Mouse (Mus musculus) cerebellum, postnatal 36 days (tissue): ENCODE results near the gene Olfr718-ps1.

Experiments
- DNase-seq, 2 experiments: peaks; one replicate each; pipeline ENCODE4 v3.0.0; 2021 to 2022; ENCODE audit warnings: mixed read lengths in 2 of 2

Olfr718-ps1 gene

GRCm38 (mm10) chr5:143127837-143128236 lies 19.5 kb downstream of the Olfr718-ps1 start:
- peak; percentile 66 to 73 for DNase-seq

GRCm38 (mm10) chr5:143126908-143127307 lies 20.5 kb downstream of the Olfr718-ps1 start:
- DNase-seq: no peak

GRCm38 (mm10) chr5:143126089-143126488 lies 21.3 kb downstream of the Olfr718-ps1 start:
- no peak for DNase-seq

- no peak for DNase-seq
Measured at GRCm38 (mm10) chr5:143125601-143126000, 21.8 kb downstream of the Olfr718-ps1 start.

- DNase-seq: peak; percentile 16 to 24
Measured at GRCm38 (mm10) chr5:143124805-143125378, 22.5 kb downstream of the Olfr718-ps1 start.

GRCm38 (mm10) chr5:143122673-143123072 lies 24.7 kb downstream of the Olfr718-ps1 start:
- DNase-seq: no peak

GRCm38 (mm10) chr5:143122125-143122524 lies 25.3 kb downstream of the Olfr718-ps1 start:
- DNase-seq: no peak

GRCm38 (mm10) chr5:143112281-143113246 lies 34.8 kb downstream of the Olfr718-ps1 start, which contains the start of gene Rnf216:
TSS of gene Rnf216 (minus strand) at chr5:143112994.
- DNase-seq: peak; percentile 94 to 96

GRCm38 (mm10) chr5:143106842-143107241 lies 40.5 kb downstream of the Olfr718-ps1 start:
- DNase-seq: no peak

GRCm38 (mm10) chr5:143103231-143103630 lies 44.1 kb downstream of the Olfr718-ps1 start:
- DNase-seq: no peak

- no peak for DNase-seq
Measured at GRCm38 (mm10) chr5:143101626-143102025, 45.8 kb downstream of the Olfr718-ps1 start.

GRCm38 (mm10) chr5:143095256-143095655 lies 52.1 kb downstream of the Olfr718-ps1 start:
- DNase-seq: no peak

- no peak for DNase-seq
Measured at GRCm38 (mm10) chr5:143092891-143093290, 54.5 kb downstream of the Olfr718-ps1 start.

GRCm38 (mm10) chr5:143084898-143085297 lies 62.5 kb downstream of the Olfr718-ps1 start:
- peak; percentile 43 to 47 for DNase-seq
